Comparison of ENCODE assay signal across 19 mouse cellular contexts in genomic region chr8:57754066-57754465, GRCm38 (mm10).
DNase-seq lines count a peak whose midpoint lies in the region; ATAC-seq lines count a peak whose summit lies in the region.
"Had no signal": no experiment of that assay in that cellular context is flagged by ENCODE, and none has a peak within 500 bp of the region (broad histone marks: within the 10 kb centered on the region; RNA-seq: fewer than 3 reads in every experiment).

No protein-coding gene starts in this region.

- no peak for ATAC-seq in hindbrain, embryonic 15.5 days (ENCODE audit: low FRiP score, low read depth)
- ATAC-seq in hindbrain, embryonic 12.5 days (ENCODE audit: low FRiP score): no peak
- peak; percentile 69 for ATAC-seq in midbrain, embryonic 13.5 days
- ATAC-seq: intestine, embryonic 16.5 days had no signal

- no peak overlapping the region for H3K9ac ChIP-seq in hindbrain, embryonic 15.5 days
- H3K9ac ChIP-seq in hindbrain, embryonic 12.5 days: no peak overlapping the region
- no peak overlapping the region for H3K9ac ChIP-seq in midbrain, embryonic 13.5 days (replicated peaks)
- H3K9ac ChIP-seq: heart, embryonic 15.5 days; kidney, embryonic 15.5 days; limb, embryonic 13.5 days; liver, embryonic 13.5 days had no signal

- DNase-seq in retina, postnatal 1 day: peak; percentile 34
- no peak for DNase-seq in retina, embryonic 14.5 days (ENCODE audit: low spot score)
- DNase-seq in gastrocnemius, postnatal 36 days: no peak
- no peak for DNase-seq in urinary bladder, postnatal 14 days (ENCODE audit: low spot score)
- DNase-seq: cerebellum, adult 8-10 months; heart, adult 2 months; heart, postnatal 4 days; liver, embryonic 13.5 days; right cerebral cortex, postnatal 4 days had no signal

- H3K9me3 ChIP-seq in hindbrain, embryonic 15.5 days: no peaks in the 10 kb centered on the region
- no peaks in the 10 kb centered on the region for H3K9me3 ChIP-seq in hindbrain, embryonic 12.5 days (replicated peaks)
- no peaks in the 10 kb centered on the region for H3K9me3 ChIP-seq in midbrain, embryonic 13.5 days
- H3K9me3 ChIP-seq: embryonic facial prominence, embryonic 10.5 days; heart, embryonic 15.5 days; kidney, embryonic 15.5 days; limb, embryonic 13.5 days; liver, embryonic 13.5 days had no signal

- H3K4me3 ChIP-seq in hindbrain, embryonic 15.5 days: no peak overlapping the region
- H3K4me3 ChIP-seq in hindbrain, embryonic 12.5 days: no peak overlapping the region
- no peak overlapping the region for H3K4me3 ChIP-seq in midbrain, embryonic 13.5 days (replicated peaks)
- H3K4me3 ChIP-seq: embryonic facial prominence, embryonic 10.5 days; heart, adult 2 months; heart, embryonic 15.5 days; kidney, embryonic 15.5 days; limb, embryonic 13.5 days; liver, embryonic 13.5 days; megakaryocyte, embryonic 14.5 days had no signal

- H3K4me2 ChIP-seq in hindbrain, embryonic 15.5 days: 0 out of 2 replicates have a peak overlapping the region, but pooled peaks have one; percentile 7
- H3K4me2 ChIP-seq in hindbrain, embryonic 12.5 days (replicated peaks): no peak overlapping the region
- H3K4me2 ChIP-seq in midbrain, embryonic 13.5 days (replicated peaks): no peak overlapping the region
- H3K4me2 ChIP-seq: heart, embryonic 15.5 days; kidney, embryonic 15.5 days; limb, embryonic 13.5 days; liver, embryonic 13.5 days had no signal

- H3K27me3 ChIP-seq in hindbrain, embryonic 15.5 days: no peaks in the 10 kb centered on the region
- no peaks in the 10 kb centered on the region for H3K27me3 ChIP-seq in hindbrain, embryonic 12.5 days
- no peaks in the 10 kb centered on the region for H3K27me3 ChIP-seq in midbrain, embryonic 13.5 days
- H3K27me3 ChIP-seq: heart, embryonic 15.5 days; kidney, embryonic 15.5 days; limb, embryonic 13.5 days; liver, embryonic 13.5 days had no signal

- no peak overlapping the region for H3K27ac ChIP-seq in hindbrain, embryonic 15.5 days (replicated peaks)
- no peak overlapping the region for H3K27ac ChIP-seq in hindbrain, embryonic 12.5 days
- no peak overlapping the region for H3K27ac ChIP-seq in midbrain, embryonic 13.5 days
- H3K27ac ChIP-seq: embryonic facial prominence, embryonic 10.5 days; heart, adult 2 months; heart, embryonic 15.5 days; kidney, embryonic 15.5 days; limb, embryonic 13.5 days; liver, embryonic 13.5 days; stomach, postnatal 0 days had no signal

- intact Hi-C loops in gastrocnemius, postnatal 36 days (cut with DNase I): no loop called here

- H3K4me1 ChIP-seq in hindbrain, embryonic 15.5 days (replicated peaks): 0 out of 2 replicates have a peak, but pooled peaks cover 4% of the 10 kb centered on the region
- 0 out of 2 replicates have a peak, but pooled peaks cover 2% of the 10 kb centered on the region for H3K4me1 ChIP-seq in hindbrain, embryonic 12.5 days
- no peaks in the 10 kb centered on the region for H3K4me1 ChIP-seq in midbrain, embryonic 13.5 days (replicated peaks)
- H3K4me1 ChIP-seq: heart, embryonic 15.5 days; liver, embryonic 13.5 days; megakaryocyte, embryonic 14.5 days had no signal

- no peaks in the 10 kb centered on the region for H3K36me3 ChIP-seq in hindbrain, embryonic 15.5 days
- no peaks in the 10 kb centered on the region for H3K36me3 ChIP-seq in hindbrain, embryonic 12.5 days
- H3K36me3 ChIP-seq in midbrain, embryonic 13.5 days: no peaks in the 10 kb centered on the region
- H3K36me3 ChIP-seq: embryonic facial prominence, embryonic 10.5 days; heart, embryonic 15.5 days; kidney, embryonic 15.5 days; limb, embryonic 13.5 days; liver, embryonic 13.5 days had no signal

- 36% methylated on average over 6 of the region's 6 CpGs for WGBS in hindbrain, embryonic 15.5 days
- 58% methylated on average over 6 of the region's 6 CpGs for WGBS in hindbrain, embryonic 12.5 days
- WGBS in midbrain, embryonic 13.5 days: 42% methylated on average over 6 of the region's 6 CpGs
